Mouse (Mus musculus): ENCODE measurements around the gene Tsc22d3.
"Not testable (repeated sequence)": the region's sequence is repeated elsewhere in the genome, so short reads cannot be mapped to it uniquely, and the experiment has no call there.

The Tsc22d3 gene

GRCm38 (mm10) chrX:140565759-140566158 is 34.7 kb downstream of the Tsc22d3 start:
- DNase-seq (ENCODE audit: low spot score): no peak

- no peak for DNase-seq (ENCODE audit: low spot score)
These were observed 35.2 kb downstream of the Tsc22d3 start for GRCm38 (mm10) chrX:140565212-140565611.

- DNase-seq (ENCODE audit: low spot score): no peak
These were observed 35.7 kb downstream of the Tsc22d3 start for GRCm38 (mm10) chrX:140564777-140565176.

GRCm38 (mm10) chrX:140558176-140558844 is 42.1 kb downstream of the Tsc22d3 start:
- DNase-seq (ENCODE audit: low spot score): no peak

- no peak for DNase-seq (ENCODE audit: low spot score)
These were observed 44.5 kb downstream of the Tsc22d3 start for GRCm38 (mm10) chrX:140555965-140556364.

GRCm38 (mm10) chrX:140555423-140555822 is 45.0 kb downstream of the Tsc22d3 start:
- DNase-seq (ENCODE audit: low spot score): no peak

GRCm38 (mm10) chrX:140547660-140548419 is 52.6 kb downstream of the Tsc22d3 start:
- no peak for DNase-seq (ENCODE audit: low spot score)

GRCm38 (mm10) chrX:140544737-140545136 is 55.7 kb downstream of the Tsc22d3 start:
- no peak for DNase-seq (ENCODE audit: low spot score)

GRCm38 (mm10) chrX:140542938-140543673 is 57.4 kb downstream of the Tsc22d3 start:
- peak; percentile 57 for DNase-seq (ENCODE audit: low spot score)

GRCm38 (mm10) chrX:140542474-140542845 is 58.0 kb downstream of the Tsc22d3 start:
- DNase-seq (ENCODE audit: low spot score): no peak

GRCm38 (mm10) chrX:140541711-140542473 is 58.6 kb downstream of the Tsc22d3 start:
- no peak for DNase-seq (ENCODE audit: low spot score)

- no peak for DNase-seq (ENCODE audit: low spot score)
These were observed 59.9 kb downstream of the Tsc22d3 start for GRCm38 (mm10) chrX:140540500-140541114.

GRCm38 (mm10) chrX:140539831-140540230 is 60.6 kb downstream of the Tsc22d3 start:
- not testable (repeated sequence) for DNase-seq (ENCODE audit: low spot score)

GRCm38 (mm10) chrX:140539111-140539680 is 61.3 kb downstream of the Tsc22d3 start:
- no peak for DNase-seq (ENCODE audit: low spot score)

- no peak for DNase-seq (ENCODE audit: low spot score)
These were observed 61.8 kb downstream of the Tsc22d3 start for GRCm38 (mm10) chrX:140538649-140539048.

GRCm38 (mm10) chrX:140537662-140538061 is 62.8 kb downstream of the Tsc22d3 start:
- DNase-seq (ENCODE audit: low spot score): no peak

GRCm38 (mm10) chrX:140535487-140535886 is 65.0 kb downstream of the Tsc22d3 start:
- no peak for DNase-seq (ENCODE audit: low spot score)

GRCm38 (mm10) chrX:140534306-140534705 is 66.2 kb downstream of the Tsc22d3 start:
- DNase-seq (ENCODE audit: low spot score): no peak

GRCm38 (mm10) chrX:140532325-140532724 is 68.1 kb downstream of the Tsc22d3 start:
- DNase-seq (ENCODE audit: low spot score): no peak

GRCm38 (mm10) chrX:140531356-140531755 is 69.1 kb downstream of the Tsc22d3 start:
- no peak for DNase-seq (ENCODE audit: low spot score)

GRCm38 (mm10) chrX:140530632-140531031 is 69.8 kb downstream of the Tsc22d3 start:
- DNase-seq (ENCODE audit: low spot score): no peak

Data from left cerebral cortex, adult 11 months (tissue).